Mouse (Mus musculus): ENCODE measurements around the gene Adcy9.

GRCm38 (mm10) chr16:4431013-4431412 is 10.7 kb upstream of the Adcy9 start:
- no peak for TF ChIP-seq CTCF (IDR thresholded peaks at IDR 0.05; ENCODE audit: low read depth)
- TF ChIP-seq EP300 (IDR thresholded peaks at IDR 0.05; ENCODE audit: low read depth): no peak
